Mouse (Mus musculus) embryonic facial prominence, embryonic 13.5 days (tissue): Measurements from ENCODE around the gene Snrk. TPM values are rescaled to one million over a fixed set of nuclear protein-coding genes. Genes with fewer than 3 reads are reported as not detected.

Source experiments
- ATAC-seq: fragments of 200-750 bp; cut with Nextera tagmentation; 2 replicates; pipeline ENCODE4 v1.8.0; 2017; ENCODE audit warnings: low read depth; ENCODE audit not compliant: insufficient number of reproducible peaks, insufficient read depth, low FRiP score, low TSS enrichment
- H3K27ac ChIP-seq: fragments of 300-500 bp; sonication (generic); 2 replicates; pipeline ENCODE4 v1.5.1; 2015; ENCODE audit warnings: moderate library complexity, mild to moderate bottlenecking, inconsistent platforms
- H3K27me3 ChIP-seq: fragments of 300-500 bp; sonication (generic); 2 replicates; pipeline ENCODE4 v1.6.1; 2015; ENCODE audit warnings: mild to moderate bottlenecking, inconsistent platforms
- H3K36me3 ChIP-seq: fragments of 300-500 bp; sonication (generic); 2 replicates; pipeline ENCODE4 v1.6.1; 2015; ENCODE audit warnings: mild to moderate bottlenecking, inconsistent platforms
- H3K4me1 ChIP-seq: fragments of 300-500 bp; sonication (generic); 2 replicates; pipeline ENCODE4 v1.6.1; 2015; ENCODE audit warnings: inconsistent platforms
- H3K4me2 ChIP-seq: fragments of 300-500 bp; sonication (generic); 2 replicates; pipeline ENCODE4 v1.6.1; 2015; ENCODE audit warnings: moderate library complexity, mild to moderate bottlenecking, inconsistent platforms
- H3K4me3 ChIP-seq: fragments of 300-500 bp; sonication (generic); 2 replicates; pipeline ENCODE4 v1.5.1; 2015; ENCODE audit warnings: mild to moderate bottlenecking, inconsistent platforms
- H3K9ac ChIP-seq: fragments of 300-500 bp; sonication (generic); 2 replicates; pipeline ENCODE4 v1.6.1; 2015; ENCODE audit warnings: mild to moderate bottlenecking, inconsistent platforms
- H3K9me3 ChIP-seq: fragments of 300-500 bp; sonication (generic); 2 replicates; pipeline ENCODE4 v1.6.1; 2016; ENCODE audit warnings: inconsistent platforms
- WGBS: fragments of 180-500 bp; shearing (Covaris S2); methylation state at CpG from one replicate; pipeline ENCODE4 v1.1.7; 2015; ENCODE audit warnings: mixed read lengths; 5-methylcytosine and 5-hydroxymethylcytosine counted together
- polyA plus RNA-seq: library from polyadenylated mRNA; unstranded; fragments of >200 nt; fragmentation: Nextera tagmentation; extraction: Ambion mirVana; gene quantifications from 2 replicates; pipeline ENCODE4 v1.2.1, GENCODE M21; 2015

Gene Snrk
- 50.8 and 54.2 TPM in 2 replicates for polyA plus RNA-seq

GRCm38 (mm10) chr9:122117112-122117616 is at the start of gene Snrk:
Snrk (plus strand) TSS chr9:122117266.
- H3K9me3 ChIP-seq: no peaks in the 10 kb centered on the region
- peak; percentile 92 for ATAC-seq
- H3K36me3 ChIP-seq: 0 out of 2 replicates have a peak, but pooled peaks cover 2% of the 10 kb centered on the region
- peak within 1 kb of the TSS; percentile 93 for H3K4me3 ChIP-seq
- peak within 1 kb of the TSS; percentile 88 for H3K27ac ChIP-seq
- under 1% methylated on average over 42 of the region's 67 CpGs for WGBS
- peak within 1 kb of the TSS; percentile 95 for H3K9ac ChIP-seq
- no peaks in the 10 kb centered on the region for H3K27me3 ChIP-seq
- peaks cover 8% of the 10 kb centered on the region for H3K4me1 ChIP-seq
- peak within 1 kb of the TSS; percentile 85 for H3K4me2 ChIP-seq

GRCm38 (mm10) chr9:122067654-122068053 is 49.4 kb upstream of the Snrk start:
- H3K27me3 ChIP-seq: no peaks in the 10 kb centered on the region
- H3K27ac ChIP-seq: no peak overlapping the region
- no peaks in the 10 kb centered on the region for H3K36me3 ChIP-seq
- WGBS: 53% methylated on average over 2 of the region's 2 CpGs
- H3K9me3 ChIP-seq: no peaks in the 10 kb centered on the region
- no peak for ATAC-seq
- no peak overlapping the region for H3K4me2 ChIP-seq
- no peak overlapping the region for H3K4me3 ChIP-seq
- 0 out of 2 replicates have a peak, but pooled peaks cover 3% of the 10 kb centered on the region for H3K4me1 ChIP-seq
- H3K9ac ChIP-seq: no peak overlapping the region

- Histone ChIP-seq H3K4me1 (0 out of 2 replicates have a peak, but pooled peaks cover 3% of the 10 kb centered on the region), H3K27ac (no peak overlapping the region), H3K9me3 (no peaks in the 10 kb centered on the region), H3K27me3 (no peaks in the 10 kb centered on the region), H3K36me3 (no peaks in the 10 kb centered on the region), H3K4me3 (no peak overlapping the region), H3K4me2 (no peak overlapping the region), H3K9ac (no peak overlapping the region)
- 80% methylated on average over 11 of the region's 11 CpGs for WGBS
- ATAC-seq: no peak
These were observed 47.4 kb upstream of the Snrk start for GRCm38 (mm10) chr9:122069560-122070174.

- Histone ChIP-seq H3K27me3 (no peaks in the 10 kb centered on the region), H3K9me3 (no peaks in the 10 kb centered on the region), H3K4me1 (0 out of 2 replicates have a peak, but pooled peaks cover 3% of the 10 kb centered on the region), H3K9ac (no peak overlapping the region), H3K36me3 (no peaks in the 10 kb centered on the region), H3K27ac (no peak overlapping the region), H3K4me2 (no peak overlapping the region), H3K4me3 (no peak overlapping the region)
- WGBS: 55% methylated on average over 2 of the region's 2 CpGs
- ATAC-seq: no peak
These were observed 43.1 kb upstream of the Snrk start for GRCm38 (mm10) chr9:122073980-122074379.

- Histone ChIP-seq H3K27me3 (no peaks in the 10 kb centered on the region), H3K9me3 (no peaks in the 10 kb centered on the region), H3K4me1 (0 out of 2 replicates have a peak, but pooled peaks cover 3% of the 10 kb centered on the region), H3K4me3 (no peak overlapping the region), H3K36me3 (no peaks in the 10 kb centered on the region), H3K9ac (no peak overlapping the region), H3K4me2 (no peak overlapping the region), H3K27ac (no peak overlapping the region)
- no peak for ATAC-seq
- 87% methylated on average over 13 of the region's 13 CpGs for WGBS
These were observed 42.5 kb upstream of the Snrk start for GRCm38 (mm10) chr9:122074575-122074974.

- ATAC-seq: no peak
These were observed 38.6 kb upstream of the Snrk start for GRCm38 (mm10) chr9:122078456-122078855.

GRCm38 (mm10) chr9:122083698-122084097 is 33.4 kb upstream of the Snrk start:
- Histone ChIP-seq H3K27me3 (no peaks in the 10 kb centered on the region), H3K36me3 (no peaks in the 10 kb centered on the region), H3K4me3 (no peak overlapping the region), H3K9me3 (no peaks in the 10 kb centered on the region), H3K27ac (no peak overlapping the region; the same call in 1 of the 2 replicates), H3K4me2 (no peak overlapping the region), H3K9ac (no peak overlapping the region), H3K4me1 (peaks cover 11% of the 10 kb centered on the region; the same call in 1 of the 2 replicates)
- ATAC-seq: no peak
- WGBS: 52% methylated on average over 4 of the region's 4 CpGs

More at GRCm38 (mm10) chr9:122078456-122078855, 38.6 kb upstream of the Snrk start:
- H3K4me3 ChIP-seq: no peak overlapping the region
- no peaks in the 10 kb centered on the region for H3K27me3 ChIP-seq
- no peak overlapping the region for H3K9ac ChIP-seq
- H3K9me3 ChIP-seq: no peaks in the 10 kb centered on the region
- WGBS: 82% methylated on average over 5 of the region's 5 CpGs
- H3K36me3 ChIP-seq: no peaks in the 10 kb centered on the region
- 0 out of 2 replicates have a peak, but pooled peaks cover 3% of the 10 kb centered on the region for H3K4me1 ChIP-seq
- H3K27ac ChIP-seq: no peak overlapping the region
- no peak overlapping the region for H3K4me2 ChIP-seq

- no peak overlapping the region for H3K9ac ChIP-seq
- H3K4me1 ChIP-seq: peaks cover 11% of the 10 kb centered on the region; the same call in 1 of the 2 replicates
- 0 out of 2 replicates have a peak overlapping the region, but pooled peaks have one; percentile 22 for H3K27ac ChIP-seq
- no peak for ATAC-seq
- H3K4me2 ChIP-seq: no peak overlapping the region
- no peaks in the 10 kb centered on the region for H3K27me3 ChIP-seq
- H3K4me3 ChIP-seq: no peak overlapping the region
- H3K9me3 ChIP-seq: no peaks in the 10 kb centered on the region
- WGBS: 20% methylated on average over 4 of the region's 4 CpGs
- no peaks in the 10 kb centered on the region for H3K36me3 ChIP-seq
These were observed 32.9 kb upstream of the Snrk start for GRCm38 (mm10) chr9:122084175-122084574.

GRCm38 (mm10) chr9:122084636-122085035 is 32.4 kb upstream of the Snrk start:
- H3K27ac ChIP-seq: 0 out of 2 replicates have a peak overlapping the region, but pooled peaks have one; percentile 39

GRCm38 (mm10) chr9:122085055-122085454 is 32.0 kb upstream of the Snrk start:
- 0 out of 2 replicates have a peak overlapping the region, but pooled peaks have one; percentile 39 for H3K27ac ChIP-seq
- H3K4me3 ChIP-seq: no peak overlapping the region
- H3K36me3 ChIP-seq: no peaks in the 10 kb centered on the region
- H3K9ac ChIP-seq: no peak overlapping the region
- 0 out of 2 replicates have a peak overlapping the region, but pooled peaks have one; percentile 1 for H3K4me2 ChIP-seq
- WGBS: 37% methylated on average over 6 of the region's 6 CpGs
- no peaks in the 10 kb centered on the region for H3K9me3 ChIP-seq
- ATAC-seq: no peak
- H3K27me3 ChIP-seq: no peaks in the 10 kb centered on the region
- H3K4me1 ChIP-seq: peaks cover 11% of the 10 kb centered on the region; the same call in 1 of the 2 replicates

More at GRCm38 (mm10) chr9:122084636-122085035, 32.4 kb upstream of the Snrk start:
- Histone ChIP-seq H3K9ac (no peak overlapping the region), H3K9me3 (no peaks in the 10 kb centered on the region), H3K4me1 (peaks cover 11% of the 10 kb centered on the region; the same call in 1 of the 2 replicates), H3K4me2 (0 out of 2 replicates have a peak overlapping the region, but pooled peaks have one; percentile 1), H3K27me3 (no peaks in the 10 kb centered on the region), H3K36me3 (no peaks in the 10 kb centered on the region), H3K4me3 (no peak overlapping the region)
- WGBS: 80% methylated on average over 4 of the region's 4 CpGs
- no peak for ATAC-seq

- H3K9me3 ChIP-seq: no peaks in the 10 kb centered on the region
- no peaks in the 10 kb centered on the region for H3K36me3 ChIP-seq
- H3K9ac ChIP-seq: no peak overlapping the region
- 73% methylated on average over 3 of the region's 3 CpGs for WGBS
- H3K27me3 ChIP-seq: no peaks in the 10 kb centered on the region
- peak overlapping the region; percentile 39; the same call in 1 of the 2 replicates for H3K27ac ChIP-seq
- no peak overlapping the region for H3K4me3 ChIP-seq
- H3K4me2 ChIP-seq: no peak overlapping the region
- no peak for ATAC-seq
- H3K4me1 ChIP-seq: peaks cover 11% of the 10 kb centered on the region; the same call in 1 of the 2 replicates
These were observed 31.4 kb upstream of the Snrk start for GRCm38 (mm10) chr9:122085550-122086205.
